ENCODE assay signal across 22 mouse cellular contexts in the genomic region with DNA sequence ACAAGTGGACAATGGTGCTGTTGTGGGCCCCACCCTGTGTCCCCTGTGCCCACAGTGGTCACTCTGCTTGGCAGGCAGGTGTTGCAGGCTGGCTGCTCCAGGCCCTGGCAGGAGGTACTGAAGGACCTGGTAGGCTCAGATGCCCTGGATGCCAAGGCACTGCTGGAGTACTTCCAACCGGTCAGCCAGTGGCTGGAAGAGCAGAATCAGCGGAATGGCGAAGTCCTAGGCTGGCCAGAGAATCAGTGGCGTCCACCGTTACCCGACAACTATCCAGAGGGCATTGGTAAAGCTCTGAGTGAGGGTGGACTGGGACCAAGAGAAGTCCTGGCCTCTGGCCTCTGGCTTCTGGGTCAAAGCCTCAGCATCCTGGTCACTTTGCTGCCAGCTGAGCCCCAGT. TPM values are rescaled to one million over a fixed set of nuclear protein-coding genes. Genes with fewer than 3 reads are reported as not detected.
A peak's percentile ranks its signal among the peaks of the same experiment; 100 is the strongest.
DNase-seq lines count a peak whose midpoint lies in the region; ATAC-seq and TF ChIP-seq lines count a peak whose summit lies in the region.
"Had no signal": no experiment of that assay in that cellular context is flagged by ENCODE, and none has a peak within 500 bp of the region (broad histone marks: within the 10 kb centered on the region; RNA-seq: fewer than 3 reads in every experiment).

No protein-coding gene starts in this region.

- no peak for TF ChIP-seq CTCF in kidney, adult 2 months (conservative IDR thresholded peaks at IDR 0.05; ENCODE audit: insufficient read depth, insufficient read length, low read depth, low read length)

- no peaks in the 10 kb centered on the region for H3K9me3 ChIP-seq in hindbrain, embryonic 14.5 days (ENCODE audit: control insufficient read depth, low read length)
- H3K9me3 ChIP-seq: heart, embryonic 12.5 days; intestine, embryonic 15.5 days; midbrain, embryonic 15.5 days; stomach, embryonic 15.5 days had no signal

- H3K27ac ChIP-seq in kidney, adult 2 months (ENCODE audit: insufficient read depth, low read depth, low read length), result peak overlapping the region; percentile 64
- H3K27ac ChIP-seq in hindbrain, embryonic 14.5 days, result no peak overlapping the region
- H3K27ac ChIP-seq: intestine, embryonic 15.5 days; midbrain, embryonic 15.5 days; stomach, embryonic 15.5 days had no signal

- peak; percentile 24 for DNase-seq in adrenal gland, adult 2 months
- DNase-seq in adrenal gland, adult (ENCODE audit: inconsistent age in 2 of 2, low spot score in 1 of 2), result no peak
- peak; percentile 92 for DNase-seq in kidney, adult 2 months
- no peak for DNase-seq in kidney, postnatal 4 days
- peak; percentile 74 to 80 for DNase-seq in cerebellum, postnatal 14 days
- peak; percentile 66 for DNase-seq in kidney, postnatal 14 days
- no peak for DNase-seq in hindbrain, embryonic 14.5 days (ENCODE audit: low spot score)
- DNase-seq: heart, postnatal 4 days; right cerebral cortex, postnatal 4 days; thymus, postnatal 36 days had no signal

- no peak for TF ChIP-seq POLR2A in kidney, adult 2 months (IDR thresholded peaks at IDR 0.05; ENCODE audit: low read depth, low read length)

- no peak overlapping the region for H3K4me2 ChIP-seq in hindbrain, embryonic 14.5 days (replicated peaks)
- H3K4me2 ChIP-seq: heart, embryonic 12.5 days; intestine, embryonic 15.5 days; midbrain, embryonic 15.5 days; stomach, embryonic 15.5 days had no signal

- no peaks in the 10 kb centered on the region for H3K36me3 ChIP-seq in kidney, adult 2 months (ENCODE audit: control insufficient read depth, insufficient read depth, low read length)
- H3K36me3 ChIP-seq in hindbrain, embryonic 14.5 days (replicated peaks; ENCODE audit: control insufficient read depth, insufficient read depth), result no peaks in the 10 kb centered on the region
- H3K36me3 ChIP-seq: heart, embryonic 12.5 days; intestine, embryonic 15.5 days; midbrain, embryonic 15.5 days; stomach, embryonic 15.5 days had no signal

- ATAC-seq in megakaryocyte-erythroid progenitor cell, adult 5-6 weeks (replicated peaks; ENCODE audit: low FRiP score, low TSS enrichment, poor library complexity, severe bottlenecking), result no peak
- ATAC-seq in hindbrain, embryonic 14.5 days (ENCODE audit: low FRiP score), result no peak
- ATAC-seq: activated CD4-positive, CD25-positive, alpha-beta regulatory T cell, adult 4 months; intestine, embryonic 15.5 days; midbrain, embryonic 15.5 days had no signal

- H3K4me1 ChIP-seq in kidney, adult 2 months (ENCODE audit: control insufficient read depth, insufficient read depth, low read length), result 0 out of 2 replicates have a peak, but pooled peaks cover 8% of the 10 kb centered on the region
- H3K4me1 ChIP-seq in hindbrain, embryonic 14.5 days (replicated peaks; ENCODE audit: control insufficient read depth, insufficient read depth, low read length), result no peaks in the 10 kb centered on the region
- H3K4me1 ChIP-seq: heart, embryonic 12.5 days; intestine, embryonic 15.5 days; midbrain, embryonic 15.5 days; stomach, embryonic 15.5 days had no signal

- no peak overlapping the region for H3K9ac ChIP-seq in hindbrain, embryonic 14.5 days
- H3K9ac ChIP-seq: heart, embryonic 12.5 days; intestine, embryonic 15.5 days; midbrain, embryonic 15.5 days; stomach, embryonic 15.5 days had no signal

- 56% methylated on average over 6 of the region's 6 CpGs for WGBS in kidney, adult 2 months
- WGBS in hindbrain, embryonic 14.5 days, result 93% methylated on average over 6 of the region's 6 CpGs

- H3K4me3 ChIP-seq in kidney, adult 2 months (ENCODE audit: insufficient read depth, low read depth, low read length), result no peak overlapping the region
- H3K4me3 ChIP-seq in hindbrain, embryonic 14.5 days (replicated peaks; ENCODE audit: low read length), result no peak overlapping the region
- H3K4me3 ChIP-seq: heart, embryonic 12.5 days; intestine, embryonic 15.5 days; midbrain, embryonic 15.5 days; stomach, embryonic 15.5 days had no signal

- H3K27me3 ChIP-seq in kidney, adult 2 months (replicated peaks; ENCODE audit: control insufficient read depth, insufficient read depth, low read length), result no peaks in the 10 kb centered on the region
- no peaks in the 10 kb centered on the region; the same call in 1 of the 2 replicates for H3K27me3 ChIP-seq in hindbrain, embryonic 14.5 days (ENCODE audit: control insufficient read depth, insufficient read depth, low read length)

RNA-seq across cellular contexts. Expression of gene Ace, which starts 6.8 kb away (rescaled TPM):
- 10 to 100 TPM in 1 of 2 experiments, 1 to 10 TPM in 1; 9.3 to 15.9 TPM for total RNA-seq in adrenal gland, adult 2 months (2021)
- polyA plus RNA-seq in adrenal gland, adult 2 months (2012; rRNA removed), result 8.3 and 11.8 TPM in 2 replicates
- 68.0 and 132 TPM in 2 replicates for polyA plus RNA-seq in kidney, adult 2 months (2012; rRNA removed)
- not detected in 2 replicates for total RNA-seq in megakaryocyte-erythroid progenitor cell, adult 5-6 weeks (2014; fragmentation: Nextera tagmentation)
- 0.38 TPM in 1 of 2 replicates, not detected in the other for total RNA-seq in megakaryocyte-erythroid progenitor cell, adult 5-6 weeks (2017)
- polyA plus RNA-seq in hindbrain, embryonic 14.5 days (2014; fragmentation: Nextera tagmentation; extraction: Ambion mirVana), result 6.0 and 6.8 TPM in 2 replicates

RNA-seq across cellular contexts. Expression of gene Ace3, which starts 19.9 kb away (rescaled TPM):
- total RNA-seq in adrenal gland, adult 2 months (2021), result not detected
- not detected in 2 replicates for polyA plus RNA-seq in adrenal gland, adult 2 months (2012; rRNA removed)
- polyA plus RNA-seq in kidney, adult 2 months (2012; rRNA removed), result 0.06 and 0.07 TPM in 2 replicates
- not detected in 2 replicates for total RNA-seq in megakaryocyte-erythroid progenitor cell, adult 5-6 weeks (2014; fragmentation: Nextera tagmentation)
- not detected in 2 replicates for total RNA-seq in megakaryocyte-erythroid progenitor cell, adult 5-6 weeks (2017)
- not detected in 2 replicates for polyA plus RNA-seq in hindbrain, embryonic 14.5 days (2014; fragmentation: Nextera tagmentation; extraction: Ambion mirVana)
- total RNA-seq: CH12.LX; heart, postnatal 4 days; layer of hippocampus, postnatal 14 days had no signal
- polyA plus RNA-seq: activated CD4-positive, CD25-positive, alpha-beta regulatory T cell, adult 4 months; embryonic facial prominence, embryonic 11.5 days; heart, embryonic 12.5 days; intestine, embryonic 15.5 days; limb, embryonic 11.5 days; liver, embryonic 16.5 days; midbrain, embryonic 15.5 days; neural tube, embryonic 11.5 days; stomach, embryonic 15.5 days had no signal

RNA-seq across cellular contexts. Expression of gene Cyb561, which starts 21.5 kb away (rescaled TPM):
- 100 to 1,000 TPM; 103 to 236 TPM for total RNA-seq in adrenal gland, adult 2 months (2021)
- polyA plus RNA-seq in adrenal gland, adult 2 months (2012; rRNA removed), result 127 and 140 TPM in 2 replicates
- 31.1 and 32.2 TPM in 2 replicates for polyA plus RNA-seq in kidney, adult 2 months (2012; rRNA removed)
- total RNA-seq in megakaryocyte-erythroid progenitor cell, adult 5-6 weeks (2014; fragmentation: Nextera tagmentation), result 3.3 and 10.0 TPM in 2 replicates
- 2.1 and 2.5 TPM in 2 replicates for total RNA-seq in megakaryocyte-erythroid progenitor cell, adult 5-6 weeks (2017)
- polyA plus RNA-seq in hindbrain, embryonic 14.5 days (2014; fragmentation: Nextera tagmentation; extraction: Ambion mirVana), result 48.9 and 55.1 TPM in 2 replicates

RNA-seq across cellular contexts. Expression of gene Kcnh6, which starts 33.3 kb away (rescaled TPM):
- under 1 TPM; 0.07 to 0.14 TPM for total RNA-seq in adrenal gland, adult 2 months (2021)
- polyA plus RNA-seq in adrenal gland, adult 2 months (2012; rRNA removed), result 0.46 and 0.48 TPM in 2 replicates
- polyA plus RNA-seq in kidney, adult 2 months (2012; rRNA removed), result 0.04 and 0.06 TPM in 2 replicates
- total RNA-seq in megakaryocyte-erythroid progenitor cell, adult 5-6 weeks (2014; fragmentation: Nextera tagmentation), result not detected in 2 replicates
- not detected in 2 replicates for total RNA-seq in megakaryocyte-erythroid progenitor cell, adult 5-6 weeks (2017)
- polyA plus RNA-seq in hindbrain, embryonic 14.5 days (2014; fragmentation: Nextera tagmentation; extraction: Ambion mirVana), result 2.3 and 2.5 TPM in 2 replicates
- polyA plus RNA-seq: activated CD4-positive, CD25-positive, alpha-beta regulatory T cell, adult 4 months; heart, embryonic 12.5 days had no signal

Comparison
In these comparisons a context has a peak if more than half of its experiments do, and no peak if none do; other contexts are left out.
1. DNase-seq: peak in adrenal gland, adult 2 months (single experiment), kidney, adult 2 months (single experiment), cerebellum, postnatal 14 days (2 of 2) and kidney, postnatal 14 days (single experiment); none in adrenal gland, adult (0 of 2), kidney, postnatal 4 days (0 of 2) and hindbrain, embryonic 14.5 days (single experiment).